Mouse (Mus musculus) cerebellum, postnatal 25 days (tissue): ENCODE measurements around the gene H2-M2.
"Not testable (repeated sequence)": the region's sequence is repeated elsewhere in the genome, so short reads cannot be mapped to it uniquely, and the experiment has no call there.

Source experiments
- DNase-seq, 2 experiments: peaks; one replicate each; pipeline ENCODE4 v3.0.0; 2021; ENCODE audit warnings: mixed read lengths in 2 of 2

H2-M2 gene

DNA sequence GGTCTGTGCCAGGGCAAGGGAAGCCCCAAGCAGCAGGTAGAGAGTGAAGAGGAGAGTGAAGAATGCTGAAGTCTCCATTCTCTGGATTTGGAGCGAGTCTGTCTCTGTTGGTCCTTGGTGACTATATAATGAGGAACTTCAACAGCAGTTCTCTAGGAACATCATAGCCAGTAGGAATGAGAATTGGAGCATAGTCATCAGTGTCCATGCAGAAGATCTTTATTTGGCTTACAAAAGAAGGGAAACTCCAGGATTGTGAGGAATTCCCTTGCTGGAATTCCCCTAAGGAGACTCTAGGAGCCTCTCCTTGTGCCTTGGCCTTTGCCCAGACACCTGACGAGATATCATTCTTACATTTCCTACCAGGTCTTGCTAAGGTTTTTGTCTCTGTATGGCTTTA lies at the start of gene H2-M2:
TSS of gene H2-M2 (minus strand) at position 101 of the 400 bp plus-strand sequence.
- no peak for DNase-seq

DNA sequence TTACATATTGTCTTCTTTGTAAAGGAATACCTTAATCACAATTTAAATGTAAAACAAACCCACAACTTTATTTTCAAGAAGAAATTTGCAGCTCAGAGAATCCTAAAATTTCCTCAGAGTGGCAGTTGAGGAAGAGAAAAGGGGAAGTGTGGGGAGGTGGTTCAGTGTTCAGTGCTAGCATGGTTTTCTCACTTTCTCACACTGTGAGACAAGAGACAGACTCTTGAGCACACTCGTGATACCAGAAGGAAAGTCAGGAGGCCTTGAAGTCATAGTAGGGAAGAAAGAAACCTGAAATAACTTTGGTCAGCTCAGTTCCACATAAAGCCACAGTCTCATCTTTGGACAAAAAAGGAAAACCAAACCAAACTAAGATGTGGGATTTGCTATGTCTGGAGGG lies 42.1 kb upstream of the H2-M2 start:
- DNase-seq, result not testable (repeated sequence)

DNA sequence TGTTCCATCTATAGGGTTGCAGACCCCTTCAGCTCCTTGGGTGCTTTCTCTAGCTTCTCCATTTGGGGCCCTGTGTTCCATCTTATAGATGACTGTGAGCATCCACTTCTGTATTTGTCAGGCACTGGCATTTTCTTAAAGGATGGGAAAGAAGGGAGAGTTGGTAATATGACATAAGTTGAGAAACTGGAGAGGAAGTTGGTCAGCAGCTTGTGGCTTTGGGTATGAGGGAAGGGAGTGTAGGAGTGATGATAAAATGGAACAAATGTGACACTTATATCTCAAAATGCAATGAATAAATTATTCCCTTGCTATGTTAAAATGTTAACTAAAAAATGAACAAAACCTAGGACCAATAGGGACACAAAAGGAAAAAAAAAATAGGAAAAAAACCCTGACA lies 41.3 kb upstream of the H2-M2 start:
- not testable (repeated sequence) for DNase-seq

DNA sequence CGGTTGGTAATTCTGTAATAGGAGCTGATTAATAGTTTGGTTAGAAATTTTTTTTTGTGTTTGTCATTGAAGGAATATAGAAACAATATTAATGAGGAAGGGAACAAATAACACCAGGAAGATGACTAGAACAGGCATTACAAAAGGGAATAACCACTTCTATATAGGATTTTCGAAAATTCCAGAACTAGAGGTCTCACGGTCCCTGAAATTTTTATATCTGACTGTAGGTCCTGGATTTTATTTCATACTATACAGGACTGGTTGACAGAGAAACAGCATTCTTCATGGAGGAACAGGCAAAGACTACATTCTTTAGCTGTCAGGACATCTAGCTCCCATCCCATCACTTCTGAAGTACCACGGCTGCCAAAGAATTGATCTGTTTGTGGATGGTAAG lies 24.4 kb upstream of the H2-M2 start, which contains the start of gene Olfr111:
TSS of gene Olfr111 (plus strand) at position 301 of the 400 bp plus-strand sequence.
- no peak for DNase-seq

DNA sequence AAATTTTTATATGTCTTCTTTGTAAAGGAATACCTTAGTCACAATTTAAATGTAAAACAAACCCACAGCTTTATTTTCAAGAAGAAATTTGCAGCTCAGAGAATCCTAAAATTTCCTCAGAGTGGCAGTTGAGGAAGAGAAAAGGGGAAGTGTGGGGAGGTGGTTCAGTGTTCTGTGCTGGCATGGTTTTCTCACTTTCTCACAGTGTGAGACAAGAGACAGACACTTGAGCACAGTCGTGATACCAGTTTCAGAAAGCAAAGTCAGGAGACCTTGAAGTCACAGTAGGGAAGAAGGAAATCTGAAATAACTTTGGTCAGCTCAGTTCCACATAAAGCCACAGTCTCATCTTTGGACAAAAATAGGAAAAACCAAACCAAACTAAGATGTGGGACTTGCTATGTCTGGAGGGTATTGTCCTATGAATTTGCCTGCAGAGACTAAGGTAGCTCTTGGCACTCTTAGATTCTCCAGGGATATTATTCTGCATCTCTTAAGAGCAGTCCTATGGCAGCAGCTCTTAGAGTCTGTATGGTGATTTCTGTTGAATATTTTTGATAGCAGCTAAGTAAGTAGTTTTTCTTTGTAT lies 8.7 kb upstream of the H2-M2 start, which contains the start of gene Olfr110:
TSS of gene Olfr110 (plus strand) at position 539 of the 589 bp plus-strand sequence.
- no peak for DNase-seq

DNA sequence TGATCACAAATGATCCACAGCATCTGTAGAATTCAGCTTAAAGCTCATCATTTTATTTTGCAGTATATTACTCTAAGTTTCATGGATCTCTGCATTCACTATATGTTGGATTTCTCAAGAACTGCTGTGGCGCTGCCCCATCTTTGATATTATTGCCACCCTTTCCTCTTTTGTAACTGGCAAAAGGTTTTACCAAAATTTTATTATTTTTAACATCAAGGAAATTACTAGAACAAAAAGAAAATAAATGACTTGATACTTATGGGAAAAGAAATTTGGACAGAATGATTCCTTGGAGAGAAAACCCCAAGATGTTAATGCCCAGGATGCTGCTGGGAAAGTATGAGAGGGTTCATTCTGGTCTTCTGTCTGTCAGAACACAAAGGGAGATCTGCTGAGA lies 24.7 kb downstream of the H2-M2 start, which contains the start of gene Olfr109:
TSS of gene Olfr109 (plus strand) at position 301 of the 400 bp plus-strand sequence.
- DNase-seq, result no peak

DNA sequence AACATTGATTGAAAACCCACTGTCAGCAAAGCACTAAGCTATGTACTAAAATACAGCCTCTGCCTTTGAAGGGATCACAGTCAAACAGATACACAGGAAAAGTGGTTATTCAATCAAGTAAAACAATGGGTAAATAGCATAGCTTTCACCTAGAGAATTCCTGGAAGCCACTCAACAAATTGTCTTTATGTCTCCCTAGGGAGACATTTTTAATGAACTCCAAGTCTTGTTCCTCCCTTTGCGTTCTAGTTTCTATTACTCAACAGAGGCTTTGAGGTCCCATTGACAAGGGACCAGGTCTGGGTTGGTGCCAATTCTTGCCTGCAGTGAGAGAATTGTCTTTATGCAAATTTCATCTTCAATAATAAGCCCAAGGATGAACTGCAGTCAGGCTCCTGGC lies 38.2 kb downstream of the H2-M2 start, which contains the start of gene Olfr108:
TSS of gene Olfr108 (plus strand) at position 301 of the 400 bp plus-strand sequence.
- DNase-seq, result no peak
